Mouse (Mus musculus) gastrocnemius, adult 8-10 months (tissue): Measurements from ENCODE around the gene Usp37. TPM values are rescaled to one million over a fixed set of nuclear protein-coding genes. Genes with fewer than 3 reads are reported as not detected.
A peak's percentile ranks its signal among the peaks of the same experiment; 100 is the strongest.
"Not testable (repeated sequence)": the region's sequence is repeated elsewhere in the genome, so short reads cannot be mapped to it uniquely, and the experiment has no call there.

Experiments used
- DNase-seq, 2 experiments: peaks; one replicate each; pipeline ENCODE4 v3.0.0; 2022; ENCODE audit warnings: low spot score in 2 of 2
- total RNA-seq, 4 experiments: library from RNA; stranded (reverse); gene quantifications; 2 replicates each; pipeline ENCODE4 v1.2.4; 2022

Gene Usp37
- total RNA-seq, 4 experiments from 2014 or later, result 6.4 to 11.0 (median 7.2) TPM

GRCm38 (mm10) chr1:74397919-74398451 lies 146.1 kb downstream of the Usp37 start:
- DNase-seq, result peak; percentile 66 to 70

GRCm38 (mm10) chr1:74397268-74397918 lies 146.7 kb downstream of the Usp37 start:
- peak; percentile 99 to 100 for DNase-seq

- not testable (repeated sequence) for DNase-seq
Measured at GRCm38 (mm10) chr1:74396456-74397222, 147.4 kb downstream of the Usp37 start.

DNA sequence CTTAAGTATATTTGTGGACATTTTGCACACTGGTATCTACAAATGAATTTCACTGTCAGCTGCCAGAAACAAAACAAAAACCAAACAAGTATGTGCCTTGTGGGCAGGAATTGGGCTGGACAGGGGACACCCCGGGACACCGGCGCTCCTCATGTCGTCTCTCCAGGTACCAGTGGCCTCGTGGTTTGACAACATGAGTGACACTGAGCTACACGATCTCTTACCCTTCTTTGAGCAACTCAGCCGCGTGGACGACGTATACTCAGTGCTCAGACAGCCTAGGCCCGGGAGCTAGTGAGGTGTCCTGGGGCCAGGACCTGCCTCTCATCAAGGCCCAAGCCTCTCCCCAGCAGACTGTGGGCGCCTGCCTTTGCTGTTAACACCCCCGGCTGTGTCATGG lies 148.8 kb downstream of the Usp37 start:
- DNase-seq, result no peak

GRCm38 (mm10) chr1:74394858-74395257 lies 149.2 kb downstream of the Usp37 start:
- DNase-seq, result no peak

DNA sequence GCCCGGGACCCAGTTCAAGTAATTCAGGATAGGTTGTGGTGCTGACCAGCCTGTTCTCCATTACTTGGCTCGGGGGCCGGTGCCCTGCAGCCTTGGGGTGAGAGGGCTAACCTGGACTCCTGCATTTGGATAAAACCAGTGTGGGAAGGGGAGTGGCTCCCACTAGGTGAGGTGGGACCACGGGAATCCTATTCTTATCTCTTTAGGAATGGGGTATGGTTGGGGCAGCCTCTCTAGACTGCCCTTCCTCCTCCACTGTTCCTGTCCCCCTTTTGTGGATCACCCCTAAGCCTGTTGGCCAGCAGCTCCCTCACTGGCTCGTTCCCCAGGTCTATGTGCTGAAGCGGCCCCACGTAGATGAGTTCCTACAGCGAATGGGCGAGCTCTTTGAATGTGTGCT lies 149.8 kb downstream of the Usp37 start:
- DNase-seq, result no peak

- no peak for DNase-seq
Measured at GRCm38 (mm10) chr1:74393697-74394096, 150.4 kb downstream of the Usp37 start.

- no peak for DNase-seq
Measured at GRCm38 (mm10) chr1:74393010-74393409, 151.1 kb downstream of the Usp37 start.

DNA sequence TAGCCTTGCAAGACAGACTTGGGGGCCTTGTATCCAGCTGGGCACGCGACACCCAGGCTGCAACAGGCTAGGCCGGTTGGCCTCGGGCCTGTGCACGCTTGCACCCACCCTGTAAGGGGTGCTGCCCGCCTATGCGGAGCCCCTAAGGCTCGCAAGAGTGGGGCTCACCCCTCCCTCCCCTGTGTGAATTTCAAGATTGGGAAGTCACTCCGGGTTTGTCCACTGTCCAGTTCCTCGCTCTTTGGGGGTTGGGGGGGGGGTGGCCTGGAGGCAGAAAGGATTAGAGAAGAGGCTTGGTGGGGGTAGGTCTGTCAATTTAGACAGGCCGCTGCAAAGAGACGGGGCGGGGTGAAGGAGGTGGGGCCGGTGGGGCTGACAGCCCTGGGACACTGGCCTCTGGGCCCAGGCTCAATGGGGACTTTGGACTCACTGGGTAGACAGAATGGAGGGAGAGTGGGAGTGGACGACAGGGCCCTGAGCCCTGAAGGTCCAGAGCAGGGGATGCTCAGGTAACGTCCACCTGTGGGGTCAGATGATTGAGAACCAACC lies 151.6 kb downstream of the Usp37 start:
- no peak for DNase-seq

GRCm38 (mm10) chr1:74391844-74392441 lies 152.1 kb downstream of the Usp37 start:
- peak; percentile 64 to 75 for DNase-seq

DNA sequence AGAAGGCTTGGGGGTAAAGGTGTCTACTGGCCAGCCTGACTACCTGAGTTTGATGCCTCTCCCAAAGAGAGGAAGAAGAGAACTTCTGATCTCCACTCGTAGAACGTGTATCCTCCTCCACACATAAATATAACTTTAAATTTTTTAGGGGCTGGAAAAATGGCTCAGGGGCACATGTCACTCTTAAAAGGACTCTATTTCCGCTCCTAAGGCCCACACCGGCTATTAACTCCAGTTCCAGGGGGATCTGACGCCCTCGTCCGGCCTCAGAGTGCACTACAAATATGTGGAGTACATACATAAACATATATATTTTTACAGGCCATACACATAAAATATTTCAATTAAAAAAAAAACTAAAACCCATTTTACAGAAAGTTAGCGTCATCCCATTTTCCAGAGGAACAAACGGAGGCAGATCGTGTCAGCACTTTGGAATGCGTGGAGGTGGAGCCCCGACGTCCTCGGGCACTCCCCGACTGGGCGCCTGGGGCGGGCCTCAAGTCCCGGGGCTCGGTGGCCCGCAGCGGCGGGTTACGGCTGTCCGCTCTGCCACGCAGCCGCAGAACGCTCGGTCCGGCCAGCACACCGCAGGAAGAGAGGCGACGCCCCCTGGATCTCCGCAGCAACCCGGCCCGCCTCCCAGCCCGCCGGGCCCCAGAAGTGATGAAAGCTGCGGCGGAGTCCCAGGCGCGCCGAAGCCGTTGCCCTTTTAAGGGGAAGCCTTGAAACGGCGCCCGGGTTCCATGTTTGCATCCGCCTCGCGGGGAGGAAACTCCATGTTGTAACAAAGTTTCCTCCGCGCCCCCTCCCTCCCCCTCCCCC lies 152.9 kb downstream of the Usp37 start, which contains the start of gene Ctdsp1:
Gene Ctdsp1, plus strand, starts transcription at position 586 of the 825 bp plus-strand sequence.
- DNase-seq, result peak; percentile 97 to 99

DNA sequence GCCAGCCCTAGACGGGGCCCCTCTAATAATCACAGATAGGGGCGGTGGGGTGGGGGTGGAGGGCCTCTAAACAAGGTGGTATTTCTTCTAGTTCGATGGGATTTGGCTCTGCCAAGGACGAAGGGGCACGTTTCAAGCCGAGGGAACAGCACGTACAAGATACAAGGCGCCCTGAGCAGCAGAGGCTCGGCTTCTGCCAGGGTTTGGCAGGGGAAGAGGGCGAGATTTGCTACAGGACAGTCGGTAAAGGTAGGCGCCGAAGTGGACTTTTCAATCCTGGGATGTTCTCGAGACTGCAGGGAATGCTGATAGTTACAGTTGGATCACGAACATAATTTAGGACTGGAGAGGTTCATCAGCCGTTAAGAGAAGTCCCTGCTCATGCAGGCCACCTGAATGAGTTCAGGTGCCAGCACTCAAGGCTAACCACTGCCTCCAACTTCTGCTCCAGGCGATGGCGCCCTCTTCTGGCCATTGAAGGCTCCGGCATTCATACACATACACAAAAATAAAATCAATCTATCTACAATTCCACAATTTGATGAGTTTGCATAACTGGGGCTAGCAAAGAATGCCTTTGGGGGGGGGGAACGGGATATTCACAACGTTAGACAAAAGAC lies 153.7 kb downstream of the Usp37 start:
- peak in 1 of 2 experiments; percentile 59 for DNase-seq

- no peak for DNase-seq
Measured at GRCm38 (mm10) chr1:74389831-74390286, 154.2 kb downstream of the Usp37 start.

DNA sequence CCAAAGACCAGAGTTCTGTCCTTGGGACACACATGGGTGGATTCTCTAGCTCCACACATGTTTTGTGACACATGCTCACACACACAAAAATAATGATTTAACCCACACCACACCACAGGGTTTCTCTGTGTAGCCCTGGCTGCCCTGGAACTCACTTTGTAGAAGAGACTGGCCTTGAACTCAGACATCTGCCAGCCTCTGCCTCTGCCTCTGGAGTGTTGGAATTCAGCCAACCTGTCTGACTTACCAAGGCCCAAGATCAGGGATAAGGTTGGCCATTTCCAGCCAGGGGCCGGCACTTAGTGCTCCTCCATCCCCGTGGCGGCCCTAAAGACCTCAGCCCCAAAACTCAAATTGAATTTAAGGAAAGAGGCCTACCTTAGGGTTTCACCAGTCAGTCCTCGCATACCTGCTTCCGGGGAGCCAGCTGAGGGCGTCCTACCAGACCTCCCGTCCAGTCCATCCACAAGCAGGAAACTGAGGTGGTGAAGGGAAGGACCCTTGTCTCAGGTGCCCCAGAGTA lies 155.6 kb downstream of the Usp37 start:
- no peak for DNase-seq

DNA sequence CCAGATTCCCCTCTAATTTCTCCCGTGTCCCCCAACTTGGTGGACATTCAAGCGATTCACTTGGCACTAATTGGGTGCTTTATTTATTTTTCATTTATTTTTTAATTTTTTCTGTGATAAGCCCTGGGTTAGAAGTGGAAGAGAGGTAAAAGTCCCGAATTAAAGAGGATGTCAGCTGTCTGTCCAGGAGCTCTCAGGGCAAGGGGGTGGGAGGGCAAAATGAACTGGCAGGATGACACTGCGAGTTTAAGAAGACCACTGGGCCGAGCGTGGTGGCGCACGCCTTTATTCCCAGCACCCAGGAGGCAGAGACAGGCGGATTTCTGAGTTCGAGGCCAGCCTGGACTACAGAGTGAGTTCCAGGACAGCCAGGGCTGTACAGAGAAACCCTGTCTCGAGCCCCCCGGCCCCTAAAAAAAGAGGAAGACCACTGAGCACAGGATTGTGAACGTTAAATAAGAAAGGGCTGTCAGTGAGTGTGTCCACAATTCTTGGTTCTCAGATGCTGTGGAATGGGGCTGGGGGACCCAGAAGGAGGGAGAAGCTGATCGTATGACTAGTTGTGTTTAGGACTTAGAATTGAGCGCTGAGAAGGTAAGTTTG lies 156.6 kb downstream of the Usp37 start:
- no peak for DNase-seq

DNA sequence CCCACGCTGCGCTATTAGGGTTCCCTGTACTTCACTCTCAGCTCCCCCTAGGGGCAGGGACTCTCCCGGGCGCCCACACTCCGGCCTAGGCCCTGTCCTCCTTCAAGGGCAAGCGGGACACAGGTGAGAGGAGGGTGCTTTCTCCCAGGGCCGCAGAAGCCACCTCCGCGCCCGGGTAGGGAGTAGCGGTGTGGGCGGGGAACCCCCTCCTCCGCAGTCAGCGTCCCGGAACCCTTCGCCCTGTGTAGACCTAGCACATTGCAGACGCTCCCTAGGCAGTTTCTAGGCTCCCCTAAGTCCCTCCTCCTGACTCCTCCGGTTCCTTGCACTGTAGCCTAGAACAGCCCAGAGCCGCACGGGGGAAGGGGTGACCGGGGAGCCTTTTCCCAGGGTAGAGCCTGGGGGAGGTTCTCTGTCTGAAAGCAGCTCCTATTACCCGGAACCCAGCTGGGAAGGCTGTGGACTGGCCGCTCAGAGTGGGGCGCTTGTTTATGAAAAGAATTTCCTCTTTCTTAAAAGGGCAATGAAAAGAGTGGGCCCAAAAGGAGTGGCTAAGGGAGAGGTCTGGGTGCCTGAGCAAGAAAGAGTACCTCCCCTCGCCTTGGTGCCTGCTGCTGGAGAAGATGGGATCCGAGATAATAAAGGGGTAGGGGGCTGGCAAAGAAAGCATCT lies 157.2 kb downstream of the Usp37 start:
- DNase-seq, result peak; percentile 91 to 93

DNA sequence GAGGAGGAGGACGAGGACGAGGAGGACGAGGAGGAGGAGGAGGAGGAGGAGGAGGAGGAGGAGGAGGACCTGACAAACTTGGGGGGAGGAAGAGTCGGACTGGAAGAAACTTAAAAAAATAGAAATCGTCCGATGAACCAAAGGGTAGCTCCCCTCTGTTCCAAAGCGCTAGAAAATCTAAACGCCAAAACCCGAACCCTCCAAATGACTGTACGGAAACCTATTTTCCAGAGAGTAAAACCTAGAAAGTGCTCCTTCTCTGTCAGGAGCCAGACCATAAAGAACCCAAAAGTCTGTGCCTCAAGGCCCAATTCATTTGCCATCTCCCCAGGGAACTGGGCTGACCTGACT lies 157.7 kb downstream of the Usp37 start:
- DNase-seq, result no peak

DNA sequence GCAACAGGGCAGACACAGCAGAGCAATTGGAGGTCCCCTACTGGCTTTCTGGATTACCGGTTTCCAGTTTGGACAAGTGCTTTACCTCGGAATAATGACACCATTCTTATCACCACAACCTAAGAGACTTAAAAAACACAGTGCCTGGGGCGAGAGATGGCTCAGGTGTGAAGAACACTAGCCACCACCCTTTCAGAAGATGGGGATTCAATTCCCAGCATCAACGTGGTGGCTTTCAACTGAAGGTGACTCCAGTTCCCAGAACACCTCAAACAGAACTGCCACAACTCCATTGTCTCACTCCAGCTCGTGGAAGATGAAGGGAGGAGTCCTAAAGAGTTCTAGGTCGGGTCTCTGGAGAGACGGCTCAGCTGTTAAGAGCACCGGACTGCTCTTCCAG lies 158.6 kb downstream of the Usp37 start:
- DNase-seq, result no peak
